Mouse (Mus musculus) heart, embryonic 12.5 days (tissue): ENCODE data around the gene Stard3. TPM values are rescaled to one million over a fixed set of nuclear protein-coding genes. Genes with fewer than 3 reads are reported as not detected.

Experiments
- ATAC-seq: fragments of 200-750 bp; cut with Nextera tagmentation; 2 replicates; pipeline ENCODE4 v1.8.0; 2017; ENCODE audit warnings: moderate TSS enrichment, moderate library complexity; ENCODE audit not compliant: insufficient number of reproducible peaks, low FRiP score
- H3K27ac ChIP-seq: fragments of 300-500 bp; sonication (generic); 2 replicates; pipeline ENCODE4 v1.5.1; 2016; ENCODE audit warnings: mild to moderate bottlenecking, moderate library complexity; ENCODE audit not compliant: poor library complexity, severe bottlenecking
- H3K27me3 ChIP-seq: fragments of 300-500 bp; sonication (generic); replicated peaks from 2 replicates; pipeline ENCODE4 v1.6.1; 2016; ENCODE audit warnings: mild to moderate bottlenecking, moderate library complexity
- H3K36me3 ChIP-seq: fragments of 300-500 bp; sonication (generic); 2 replicates; pipeline ENCODE4 v1.6.1; 2016; ENCODE audit warnings: mild to moderate bottlenecking, moderate library complexity
- H3K4me1 ChIP-seq: fragments of 300-500 bp; sonication (generic); replicated peaks from 2 replicates; pipeline ENCODE4 v1.6.1; 2016; ENCODE audit warnings: mild to moderate bottlenecking
- H3K4me2 ChIP-seq: fragments of 300-500 bp; sonication (generic); 2 replicates; pipeline ENCODE4 v1.6.1; 2016; ENCODE audit warnings: mild to moderate bottlenecking, moderate library complexity
- H3K4me3 ChIP-seq: fragments of 300-500 bp; sonication (generic); 2 replicates; pipeline ENCODE4 v1.5.1; 2016; ENCODE audit warnings: mild to moderate bottlenecking
- H3K9ac ChIP-seq: fragments of 300-500 bp; sonication (generic); 2 replicates; pipeline ENCODE4 v1.6.1; 2016; ENCODE audit warnings: mild to moderate bottlenecking, moderate library complexity
- H3K9me3 ChIP-seq: fragments of 300-500 bp; sonication (generic); replicated peaks from 2 replicates; pipeline ENCODE4 v1.6.1; 2016; ENCODE audit warnings: mild to moderate bottlenecking, moderate library complexity
- WGBS: fragments of 180-500 bp; shearing (Covaris S2); methylation state at CpG from one replicate; pipeline ENCODE4 v1.1.7; 2016; 5-methylcytosine and 5-hydroxymethylcytosine counted together
- polyA plus RNA-seq: library from polyadenylated mRNA; unstranded; fragments of >200 nt; fragmentation: Nextera tagmentation; extraction: Ambion mirVana; gene quantifications from 2 replicates; pipeline ENCODE4 v1.2.1, GENCODE M21; 2016

Gene Stard3
- polyA plus RNA-seq, 1 experiment from 2014 or later: 45.2 TPM

GRCm38 (mm10) chr11:98329960-98330744 is 28.0 kb upstream of the Stard3 start:
- no peak overlapping the region for H3K4me3 ChIP-seq
- H3K27me3 ChIP-seq: peaks cover 98% of the 10 kb centered on the region
- no peak overlapping the region for H3K4me2 ChIP-seq
- 30% methylated on average over 9 of the region's 9 CpGs for WGBS
- H3K9me3 ChIP-seq: no peaks in the 10 kb centered on the region
- no peak for ATAC-seq
- no peaks in the 10 kb centered on the region for H3K36me3 ChIP-seq
- H3K27ac ChIP-seq: no peak overlapping the region
- no peak overlapping the region for H3K9ac ChIP-seq
- peaks cover 32% of the 10 kb centered on the region for H3K4me1 ChIP-seq

- H3K27ac ChIP-seq: no peak overlapping the region
- no peak overlapping the region for H3K4me2 ChIP-seq
- H3K4me1 ChIP-seq: peaks cover 32% of the 10 kb centered on the region
- H3K27me3 ChIP-seq: peaks cover 98% of the 10 kb centered on the region
- H3K36me3 ChIP-seq: no peaks in the 10 kb centered on the region
- H3K9ac ChIP-seq: no peak overlapping the region
- 54% methylated on average over 2 of the region's 2 CpGs for WGBS
- no peaks in the 10 kb centered on the region for H3K9me3 ChIP-seq
- H3K4me3 ChIP-seq: no peak overlapping the region
- no peak for ATAC-seq
Measured at GRCm38 (mm10) chr11:98330745-98331204, 27.4 kb upstream of the Stard3 start.

GRCm38 (mm10) chr11:98331401-98331800 is 26.8 kb upstream of the Stard3 start:
- no peak for ATAC-seq
- 36% methylated on average over 1 of the region's 1 CpGs for WGBS
- Histone ChIP-seq H3K4me2 (no peak overlapping the region), H3K4me1 (peaks cover 32% of the 10 kb centered on the region), H3K27ac (no peak overlapping the region), H3K27me3 (peaks cover 100% of the 10 kb centered on the region), H3K36me3 (no peaks in the 10 kb centered on the region), H3K4me3 (no peak overlapping the region), H3K9ac (no peak overlapping the region), H3K9me3 (no peaks in the 10 kb centered on the region)

- no peak overlapping the region for H3K4me3 ChIP-seq
- no peak overlapping the region for H3K4me2 ChIP-seq
- H3K27me3 ChIP-seq: peaks cover 100% of the 10 kb centered on the region
- no peaks in the 10 kb centered on the region for H3K9me3 ChIP-seq
- no peaks in the 10 kb centered on the region for H3K36me3 ChIP-seq
- no peak overlapping the region for H3K27ac ChIP-seq
- 80% methylated on average over 3 of the region's 3 CpGs for WGBS
- no peak overlapping the region for H3K9ac ChIP-seq
- ATAC-seq: no peak
- H3K4me1 ChIP-seq: peaks cover 27% of the 10 kb centered on the region
Measured at GRCm38 (mm10) chr11:98332186-98332585, 26.0 kb upstream of the Stard3 start.

GRCm38 (mm10) chr11:98332841-98333240 is 25.3 kb upstream of the Stard3 start:
- peaks cover 100% of the 10 kb centered on the region for H3K27me3 ChIP-seq
- H3K9ac ChIP-seq: no peak overlapping the region
- 71% methylated on average over 4 of the region's 4 CpGs for WGBS
- no peak overlapping the region for H3K4me3 ChIP-seq
- H3K36me3 ChIP-seq: no peaks in the 10 kb centered on the region
- no peaks in the 10 kb centered on the region for H3K9me3 ChIP-seq
- H3K27ac ChIP-seq: no peak overlapping the region
- ATAC-seq: no peak
- peaks cover 20% of the 10 kb centered on the region for H3K4me1 ChIP-seq
- no peak overlapping the region for H3K4me2 ChIP-seq

- H3K4me3 ChIP-seq: no peak overlapping the region
- H3K4me2 ChIP-seq: no peak overlapping the region
- peaks cover 18% of the 10 kb centered on the region for H3K4me1 ChIP-seq
- no peak for ATAC-seq
- 76% methylated on average over 10 of the region's 10 CpGs for WGBS
- H3K36me3 ChIP-seq: no peaks in the 10 kb centered on the region
- peaks cover 100% of the 10 kb centered on the region for H3K27me3 ChIP-seq
- no peaks in the 10 kb centered on the region for H3K9me3 ChIP-seq
- H3K9ac ChIP-seq: no peak overlapping the region
- H3K27ac ChIP-seq: no peak overlapping the region
Measured at GRCm38 (mm10) chr11:98333263-98333696, 24.9 kb upstream of the Stard3 start.

GRCm38 (mm10) chr11:98333981-98334741 is 24.0 kb upstream of the Stard3 start:
- Histone ChIP-seq H3K9ac (no peak overlapping the region), H3K27ac (no peak overlapping the region), H3K36me3 (no peaks in the 10 kb centered on the region), H3K4me3 (peak overlapping the region; percentile 16), H3K27me3 (peaks cover 100% of the 10 kb centered on the region), H3K4me2 (peak overlapping the region; percentile 48), H3K9me3 (no peaks in the 10 kb centered on the region), H3K4me1 (peaks cover 16% of the 10 kb centered on the region)
- 2% methylated on average over 33 of the region's 41 CpGs for WGBS
- no peak for ATAC-seq

GRCm38 (mm10) chr11:98335250-98335649 is 22.9 kb upstream of the Stard3 start:
- WGBS: 4% methylated on average over 9 of the region's 9 CpGs
- H3K9me3 ChIP-seq: no peaks in the 10 kb centered on the region
- H3K4me2 ChIP-seq: no peak overlapping the region
- no peak overlapping the region for H3K27ac ChIP-seq
- H3K4me3 ChIP-seq: no peak overlapping the region
- H3K36me3 ChIP-seq: no peaks in the 10 kb centered on the region
- H3K4me1 ChIP-seq: peaks cover 20% of the 10 kb centered on the region
- H3K9ac ChIP-seq: no peak overlapping the region
- ATAC-seq: no peak
- peaks cover 100% of the 10 kb centered on the region for H3K27me3 ChIP-seq

GRCm38 (mm10) chr11:98336245-98337107 is 21.7 kb upstream of the Stard3 start:
- H3K27me3 ChIP-seq: peaks cover 98% of the 10 kb centered on the region
- no peak overlapping the region for H3K27ac ChIP-seq
- peaks cover 20% of the 10 kb centered on the region for H3K4me1 ChIP-seq
- 20% methylated on average over 13 of the region's 13 CpGs for WGBS
- no peak overlapping the region for H3K9ac ChIP-seq
- H3K9me3 ChIP-seq: no peaks in the 10 kb centered on the region
- no peak overlapping the region for H3K4me2 ChIP-seq
- no peaks in the 10 kb centered on the region for H3K36me3 ChIP-seq
- no peak for ATAC-seq
- no peak overlapping the region for H3K4me3 ChIP-seq

- H3K27me3 ChIP-seq: peaks cover 87% of the 10 kb centered on the region
- no peaks in the 10 kb centered on the region for H3K36me3 ChIP-seq
- peak overlapping the region; percentile 92 for H3K4me2 ChIP-seq
- H3K9me3 ChIP-seq: no peaks in the 10 kb centered on the region
- no peak for ATAC-seq
- H3K4me1 ChIP-seq: peaks cover 24% of the 10 kb centered on the region
- peak overlapping the region; percentile 58 for H3K4me3 ChIP-seq
- WGBS: 1% methylated on average over 49 of the region's 57 CpGs
- no peak overlapping the region for H3K27ac ChIP-seq
- peak overlapping the region; percentile 68 for H3K9ac ChIP-seq
Measured at GRCm38 (mm10) chr11:98338507-98338961, 19.6 kb upstream of the Stard3 start.
